Comparison of ENCODE assay signal across 8 mouse cellular contexts in the genomic region with DNA sequence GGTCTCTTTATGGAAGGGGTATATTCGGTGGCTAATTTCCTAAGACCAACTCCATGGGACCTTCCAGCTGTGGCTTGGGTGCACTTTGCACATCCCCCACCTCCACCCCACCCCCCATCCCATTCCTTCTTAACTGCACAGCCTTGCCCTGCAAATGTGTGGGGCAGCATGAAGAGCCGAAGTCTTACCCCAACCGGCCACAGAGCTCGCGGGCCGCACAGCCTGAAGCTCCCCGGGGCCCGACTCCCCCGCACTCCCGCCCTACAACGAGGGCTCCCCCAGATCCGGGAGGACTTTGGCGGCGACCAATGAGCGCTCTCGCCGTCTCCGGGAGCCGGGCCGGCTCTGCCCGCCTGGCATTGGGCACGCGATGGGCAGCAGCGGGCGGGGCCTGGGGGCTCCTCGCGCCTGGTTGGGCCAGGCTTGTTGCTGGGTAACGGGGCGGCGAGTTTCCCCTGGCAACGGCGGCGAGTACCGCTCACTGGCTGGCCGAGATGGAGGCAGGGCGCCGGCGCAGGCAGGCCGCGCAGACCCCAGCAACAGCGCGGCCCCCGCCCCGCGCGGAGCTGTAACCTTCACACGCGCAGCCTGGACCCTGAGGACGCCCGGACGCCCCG. TPM values are rescaled to one million over a fixed set of nuclear protein-coding genes. Genes with fewer than 3 reads are reported as not detected.
DNase-seq lines count a peak whose midpoint lies in the region; ATAC-seq lines count a peak whose summit lies in the region.

No protein-coding gene starts in this region.

- ATAC-seq in intestine, embryonic 16.5 days, result peak; percentile 49
- peak; percentile 90 for ATAC-seq in midbrain, embryonic 11.5 days (ENCODE audit: low FRiP score)
- no peak for ATAC-seq in erythroblast, adult 5-6 weeks (replicated peaks; ENCODE audit: low FRiP score, poor library complexity, severe bottlenecking)

- H3K9ac ChIP-seq in intestine, embryonic 16.5 days (ENCODE audit: low read depth, low read length), result peak overlapping the region; percentile 62
- peak overlapping the region; percentile 63 for H3K9ac ChIP-seq in midbrain, embryonic 11.5 days (ENCODE audit: low read length)

- no peaks in the 10 kb centered on the region for H3K36me3 ChIP-seq in intestine, embryonic 16.5 days (ENCODE audit: control insufficient read depth, insufficient read depth, low read length)
- no peaks in the 10 kb centered on the region for H3K36me3 ChIP-seq in midbrain, embryonic 11.5 days (ENCODE audit: control insufficient read depth, insufficient read depth, low read length)

- peak overlapping the region; percentile 86 for H3K4me2 ChIP-seq in intestine, embryonic 16.5 days (ENCODE audit: low read depth, low read length)
- H3K4me2 ChIP-seq in midbrain, embryonic 11.5 days, result peak overlapping the region; percentile 84

- peaks cover 24% of the 10 kb centered on the region for H3K4me1 ChIP-seq in intestine, embryonic 16.5 days (ENCODE audit: control insufficient read depth, insufficient read depth, low read length)
- peaks cover 23% of the 10 kb centered on the region for H3K4me1 ChIP-seq in midbrain, embryonic 11.5 days (ENCODE audit: control insufficient read depth, insufficient read depth, low read length)

- peak overlapping the region; percentile 41; the same call in 1 of the 2 replicates for H3K27ac ChIP-seq in intestine, embryonic 16.5 days (ENCODE audit: low read length)
- H3K27ac ChIP-seq in midbrain, embryonic 11.5 days (ENCODE audit: low read depth, low read length), result peak overlapping the region; percentile 12; the same call in 1 of the 2 replicates

- WGBS in intestine, embryonic 16.5 days, result under 1% methylated on average over 48 of the region's 52 CpGs
- 1% methylated on average over 52 of the region's 52 CpGs for WGBS in midbrain, embryonic 11.5 days

- intact Hi-C loops in left cerebral cortex, postnatal 4 days (cut with DNase I), result loop anchor here (5.0 kb wide), 1 partner anchor 73 kb away; no protein-coding TSS in a partner anchor

- H3K27me3 ChIP-seq in intestine, embryonic 16.5 days (replicated peaks; ENCODE audit: control insufficient read depth, insufficient read depth, low read length), result no peaks in the 10 kb centered on the region; the same call in 1 of the 2 replicates
- H3K27me3 ChIP-seq in midbrain, embryonic 11.5 days (ENCODE audit: control insufficient read depth, insufficient read depth, low read length), result no peaks in the 10 kb centered on the region; the same call in 1 of the 2 replicates

- peak overlapping the region; percentile 49 for H3K4me3 ChIP-seq in intestine, embryonic 16.5 days (ENCODE audit: low read length)
- H3K4me3 ChIP-seq in midbrain, embryonic 11.5 days (ENCODE audit: low read depth, low read length), result peak overlapping the region; percentile 37

- no peaks in the 10 kb centered on the region for H3K9me3 ChIP-seq in intestine, embryonic 16.5 days (ENCODE audit: control insufficient read depth, low read length)
- H3K9me3 ChIP-seq in midbrain, embryonic 11.5 days (ENCODE audit: control insufficient read depth, low read length), result no peaks in the 10 kb centered on the region

- DNase-seq in adrenal gland, adult 2 months, result peak; percentile 96
- peak; percentile 71 for DNase-seq in embryo, embryonic 11.5 days (ENCODE audit: low read depth, low spot score)
- DNase-seq in gastrocnemius, postnatal 4 days (ENCODE audit: low spot score in 2 of 2), result peak; percentile 70 to 84
- DNase-seq in left cerebral cortex, postnatal 4 days, result peak; percentile 98
- peak; percentile 97 for DNase-seq in midbrain, embryonic 11.5 days (ENCODE audit: low spot score, missing footprints)
- DNase-seq in right cerebral cortex, postnatal 4 days, result peak; percentile 93

RNA-seq across cellular contexts. Expression of a gene that starts 8.7 kb away (rescaled TPM):
- total RNA-seq in adrenal gland, adult 2 months (2021), result 1 to 10 TPM; 3.3 to 9.1 TPM
- 62.4 and 114 TPM in 2 replicates for polyA plus RNA-seq in adrenal gland, adult 2 months (2012; rRNA removed)
- total RNA-seq in gastrocnemius, postnatal 4 days (2021), result 1 to 10 TPM; 9.1 to 9.7 TPM
- polyA plus RNA-seq in intestine, embryonic 16.5 days (2015; fragmentation: Nextera tagmentation; extraction: Ambion mirVana), result 6.2 and 6.6 TPM in 2 replicates
- 10 to 100 TPM; 45.7 to 51.8 TPM for total RNA-seq in left cerebral cortex, postnatal 4 days (2021)
- polyA plus RNA-seq in midbrain, embryonic 11.5 days (2014; fragmentation: Nextera tagmentation; extraction: Ambion mirVana), result 6.3 and 8.3 TPM in 2 replicates
- 2.3 TPM in 1 of 2 replicates, not detected in the other for total RNA-seq in erythroblast, adult 5-6 weeks (2015; ENCODE audit: low replicate concordance)
- total RNA-seq in erythroblast, adult 5-6 weeks (2017; ENCODE audit: low replicate concordance), result 1.5 and 7.5 TPM in 2 replicates

RNA-seq across cellular contexts. Expression of a gene that starts 12.9 kb away (rescaled TPM):
- 10 to 100 TPM; 53.9 to 61.2 TPM for total RNA-seq in adrenal gland, adult 2 months (2021)
- 17.4 and 19.8 TPM in 2 replicates for polyA plus RNA-seq in adrenal gland, adult 2 months (2012; rRNA removed)
- 10 to 100 TPM; 45.5 to 59.0 TPM for total RNA-seq in gastrocnemius, postnatal 4 days (2021)
- polyA plus RNA-seq in intestine, embryonic 16.5 days (2015; fragmentation: Nextera tagmentation; extraction: Ambion mirVana), result 19.8 and 20.8 TPM in 2 replicates
- 10 to 100 TPM; 86.2 to 91.5 TPM for total RNA-seq in left cerebral cortex, postnatal 4 days (2021)
- polyA plus RNA-seq in midbrain, embryonic 11.5 days (2014; fragmentation: Nextera tagmentation; extraction: Ambion mirVana), result 17.9 and 20.2 TPM in 2 replicates
- total RNA-seq in erythroblast, adult 5-6 weeks (2015; ENCODE audit: low replicate concordance), result 2.5 and 9.4 TPM in 2 replicates
- total RNA-seq in erythroblast, adult 5-6 weeks (2017; ENCODE audit: low replicate concordance), result 17.7 and 30.0 TPM in 2 replicates

RNA-seq across cellular contexts. Expression of a gene that starts 26.1 kb away (rescaled TPM):
- 10 to 100 TPM; 13.3 to 22.9 TPM for total RNA-seq in adrenal gland, adult 2 months (2021)
- polyA plus RNA-seq in adrenal gland, adult 2 months (2012; rRNA removed), result 160 and 217 TPM in 2 replicates
- 10 to 100 TPM; 13.8 to 18.8 TPM for total RNA-seq in gastrocnemius, postnatal 4 days (2021)
- polyA plus RNA-seq in intestine, embryonic 16.5 days (2015; fragmentation: Nextera tagmentation; extraction: Ambion mirVana), result 13.0 and 14.2 TPM in 2 replicates
- total RNA-seq in left cerebral cortex, postnatal 4 days (2021), result 10 to 100 TPM; 42.8 to 46.5 TPM
- 9.8 and 10.3 TPM in 2 replicates for polyA plus RNA-seq in midbrain, embryonic 11.5 days (2014; fragmentation: Nextera tagmentation; extraction: Ambion mirVana)
- not detected in 2 replicates for total RNA-seq in erythroblast, adult 5-6 weeks (2015; ENCODE audit: low replicate concordance)
- 2.0 and 4.3 TPM in 2 replicates for total RNA-seq in erythroblast, adult 5-6 weeks (2017; ENCODE audit: low replicate concordance)

RNA-seq across cellular contexts. Expression of a gene that starts 40.2 kb away (rescaled TPM):
- total RNA-seq in adrenal gland, adult 2 months (2021), result 10 to 100 TPM in 1 of 2 experiments, 1 to 10 TPM in 1; 5.7 to 10.4 TPM
- 7.1 and 9.0 TPM in 2 replicates for polyA plus RNA-seq in adrenal gland, adult 2 months (2012; rRNA removed)
- 1 to 10 TPM; 6.1 to 8.8 TPM for total RNA-seq in gastrocnemius, postnatal 4 days (2021)
- polyA plus RNA-seq in intestine, embryonic 16.5 days (2015; fragmentation: Nextera tagmentation; extraction: Ambion mirVana), result 1.9 and 2.4 TPM in 2 replicates
- total RNA-seq in left cerebral cortex, postnatal 4 days (2021), result 1 to 10 TPM in 1 of 2 experiments, under 1 TPM in 1; 0.97 to 1.8 TPM
- polyA plus RNA-seq in midbrain, embryonic 11.5 days (2014; fragmentation: Nextera tagmentation; extraction: Ambion mirVana), result 1.3 TPM in 2 replicates
- 7.7 and 15.7 TPM in 2 replicates for total RNA-seq in erythroblast, adult 5-6 weeks (2015; ENCODE audit: low replicate concordance)
- 2.6 and 7.1 TPM in 2 replicates for total RNA-seq in erythroblast, adult 5-6 weeks (2017; ENCODE audit: low replicate concordance)

RNA-seq across cellular contexts. Expression of a gene that starts 55.6 kb away (rescaled TPM):
- total RNA-seq in adrenal gland, adult 2 months (2021), result under 1 TPM; 0.52 to 0.59 TPM
- polyA plus RNA-seq in adrenal gland, adult 2 months (2012; rRNA removed), result 0.43 and 0.71 TPM in 2 replicates
- under 1 TPM; 0.08 to 0.17 TPM for total RNA-seq in gastrocnemius, postnatal 4 days (2021)
- polyA plus RNA-seq in intestine, embryonic 16.5 days (2015; fragmentation: Nextera tagmentation; extraction: Ambion mirVana), result 0.15 and 0.18 TPM in 2 replicates
- under 1 TPM; 0.14 to 0.30 TPM for total RNA-seq in left cerebral cortex, postnatal 4 days (2021)
- polyA plus RNA-seq in midbrain, embryonic 11.5 days (2014; fragmentation: Nextera tagmentation; extraction: Ambion mirVana), result 0.12 TPM in 1 of 2 replicates, not detected in the other
- total RNA-seq in erythroblast, adult 5-6 weeks (2015; ENCODE audit: low replicate concordance), result 3.3 and 6.3 TPM in 2 replicates
- 1.7 and 3.1 TPM in 2 replicates for total RNA-seq in erythroblast, adult 5-6 weeks (2017; ENCODE audit: low replicate concordance)

Comparison
In these comparisons a context has a peak if more than half of its experiments do, and no peak if none do; other contexts are left out.
1. RNA of a gene that starts 8.7 kb away (total RNA-seq): 45.7 to 51.8 TPM in left cerebral cortex, postnatal 4 days; 9.1 to 9.7 TPM in gastrocnemius, postnatal 4 days, 3.3 to 9.1 TPM in adrenal gland, adult 2 months and 1.5 to 7.5 TPM in erythroblast, adult 5-6 weeks; every median in the first group is over 4 times any median in the second.
2. Peak in every context shown above with its lines, with median percentiles within 50 percentile points of each other: DNase-seq.